In the genomic region with DNA sequence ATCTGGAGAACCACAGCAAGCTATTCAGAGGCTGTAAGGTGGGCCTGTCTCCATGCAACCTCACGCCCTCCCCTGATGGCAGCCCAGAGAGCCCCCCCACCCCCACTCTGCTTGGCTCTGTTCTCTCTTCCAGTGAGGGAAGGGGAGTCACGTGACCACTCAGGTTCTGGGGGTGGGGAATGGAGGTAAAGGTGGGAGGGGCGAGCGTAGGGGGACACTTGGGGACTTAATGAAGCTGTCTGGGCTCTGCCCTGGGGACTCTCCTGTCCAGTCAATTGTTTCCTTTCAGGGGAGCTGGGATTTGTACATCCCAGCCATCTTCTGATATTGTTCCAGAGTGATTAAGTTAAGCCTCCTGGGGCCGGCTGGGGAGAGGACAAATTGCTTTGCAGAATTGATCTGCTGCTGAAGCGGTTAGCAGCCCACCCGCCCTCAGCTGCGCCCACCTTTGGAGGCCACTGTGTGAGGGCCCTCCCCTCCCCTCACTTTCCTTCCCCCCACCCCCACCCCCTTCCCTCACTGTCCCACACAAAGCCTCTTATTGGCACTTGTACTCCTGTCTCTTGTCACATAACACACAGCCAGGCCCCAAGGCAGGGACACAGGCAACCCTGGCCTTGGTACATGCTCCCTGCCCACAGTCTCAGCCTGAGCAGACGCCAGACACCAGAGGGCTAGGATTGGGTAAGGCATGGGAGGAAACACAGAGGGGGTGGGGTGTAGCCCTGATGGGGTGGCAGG, we compare ENCODE assay signal across 8 mouse cellular contexts. TPM values are rescaled to one million over a fixed set of nuclear protein-coding genes. Genes with fewer than 3 reads are reported as not detected.
DNase-seq lines count a peak whose midpoint lies in the region; ATAC-seq lines count a peak whose summit lies in the region.

No protein-coding gene starts in this region.

- DNase-seq in kidney, postnatal 4 days = no peak
- peak; percentile 51 for DNase-seq in embryonic facial prominence, embryonic 14.5 days (ENCODE audit: low spot score)
- peak; percentile 71 for DNase-seq in limb, embryonic 10.5 days (ENCODE audit: low spot score)
- DNase-seq in yolk sac, embryonic 10.5 days (ENCODE audit: low spot score) = no peak
- no peak for DNase-seq in kidney, postnatal 36 days

- WGBS in kidney, embryonic 16.5 days = 21% methylated on average over 9 of the region's 9 CpGs
- 5% methylated on average over 9 of the region's 9 CpGs for WGBS in embryonic facial prominence, embryonic 14.5 days
- WGBS in limb, embryonic 10.5 days = 20% methylated on average over 9 of the region's 9 CpGs
- 7% methylated on average over 9 of the region's 9 CpGs for WGBS in neural tube, embryonic 15.5 days

- no peak overlapping the region for H3K4me2 ChIP-seq in kidney, embryonic 16.5 days (replicated peaks; ENCODE audit: low read depth, low read length)
- peak overlapping the region; percentile 26; the same call in 1 of the 2 replicates for H3K4me2 ChIP-seq in embryonic facial prominence, embryonic 14.5 days (ENCODE audit: low read depth, low read length)
- H3K4me2 ChIP-seq in neural tube, embryonic 15.5 days = peak overlapping the region; percentile 5

- no peak overlapping the region for H3K4me3 ChIP-seq in kidney, embryonic 16.5 days (ENCODE audit: low read length)
- H3K4me3 ChIP-seq in embryonic facial prominence, embryonic 14.5 days (ENCODE audit: low read depth, low read length) = no peak overlapping the region
- H3K4me3 ChIP-seq in limb, embryonic 10.5 days = peak overlapping the region; percentile 32
- H3K4me3 ChIP-seq in neural tube, embryonic 15.5 days (replicated peaks) = no peak overlapping the region

- no peak overlapping the region for H3K27ac ChIP-seq in kidney, embryonic 16.5 days (ENCODE audit: low read length)
- no peak overlapping the region for H3K27ac ChIP-seq in embryonic facial prominence, embryonic 14.5 days (replicated peaks; ENCODE audit: low read depth, low read length)
- H3K27ac ChIP-seq in limb, embryonic 10.5 days = peak overlapping the region; percentile 86
- peak overlapping the region; percentile 81 for H3K27ac ChIP-seq in neural tube, embryonic 15.5 days (replicated peaks)

- no peak overlapping the region for H3K9ac ChIP-seq in kidney, embryonic 16.5 days (replicated peaks; ENCODE audit: low read length)
- H3K9ac ChIP-seq in embryonic facial prominence, embryonic 14.5 days (ENCODE audit: low read depth, low read length) = no peak overlapping the region
- 0 out of 2 replicates have a peak overlapping the region, but pooled peaks have one; percentile 28 for H3K9ac ChIP-seq in neural tube, embryonic 15.5 days (replicated peaks)

- H3K36me3 ChIP-seq in kidney, embryonic 16.5 days (ENCODE audit: insufficient read depth, low read length) = no peaks in the 10 kb centered on the region
- H3K36me3 ChIP-seq in embryonic facial prominence, embryonic 14.5 days (ENCODE audit: control insufficient read depth, insufficient read depth, low read length) = no peaks in the 10 kb centered on the region
- H3K36me3 ChIP-seq in limb, embryonic 10.5 days = no peaks in the 10 kb centered on the region
- H3K36me3 ChIP-seq in neural tube, embryonic 15.5 days = no peaks in the 10 kb centered on the region

- H3K4me1 ChIP-seq in kidney, embryonic 16.5 days (ENCODE audit: insufficient read depth, low read length) = peaks cover 10% of the 10 kb centered on the region
- H3K4me1 ChIP-seq in embryonic facial prominence, embryonic 14.5 days (ENCODE audit: control insufficient read depth, insufficient read depth, low read length) = peaks cover 16% of the 10 kb centered on the region
- peaks cover 37% of the 10 kb centered on the region for H3K4me1 ChIP-seq in limb, embryonic 10.5 days
- H3K4me1 ChIP-seq in neural tube, embryonic 15.5 days = peaks cover 52% of the 10 kb centered on the region

- H3K27me3 ChIP-seq in kidney, embryonic 16.5 days (ENCODE audit: insufficient read depth, low read length) = no peaks in the 10 kb centered on the region
- H3K27me3 ChIP-seq in embryonic facial prominence, embryonic 14.5 days (replicated peaks; ENCODE audit: control insufficient read depth, insufficient read depth, low read length) = 0 out of 2 replicates have a peak, but pooled peaks cover 5% of the 10 kb centered on the region
- peaks cover 72% of the 10 kb centered on the region for H3K27me3 ChIP-seq in limb, embryonic 10.5 days (ENCODE audit: low read depth, poor library complexity, severe bottlenecking)
- no peaks in the 10 kb centered on the region; the same call in 1 of the 2 replicates for H3K27me3 ChIP-seq in neural tube, embryonic 15.5 days (replicated peaks)

- H3K9me3 ChIP-seq in kidney, embryonic 16.5 days (ENCODE audit: low read length) = no peaks in the 10 kb centered on the region
- H3K9me3 ChIP-seq in embryonic facial prominence, embryonic 14.5 days (ENCODE audit: control insufficient read depth, low read length) = no peaks in the 10 kb centered on the region
- no peaks in the 10 kb centered on the region for H3K9me3 ChIP-seq in limb, embryonic 10.5 days (replicated peaks)
- no peaks in the 10 kb centered on the region for H3K9me3 ChIP-seq in neural tube, embryonic 15.5 days (replicated peaks)

- peak; percentile 40; the same call in 1 of the 2 replicates for ATAC-seq in kidney, embryonic 16.5 days (ENCODE audit: low FRiP score, low TSS enrichment)
- peak; percentile 67 for ATAC-seq in embryonic facial prominence, embryonic 14.5 days (ENCODE audit: low read depth)
- peak; percentile 53; the same call in 1 of the 2 replicates for ATAC-seq in neural tube, embryonic 15.5 days (ENCODE audit: low FRiP score)
- ATAC-seq in inflammation-experienced regulatory T-cells, adult 6 months = no peak

RNA-seq across cellular contexts. Expression of gene Nptx1, which starts 11.5 kb away (rescaled TPM):
- polyA plus RNA-seq in kidney, embryonic 16.5 days (2015; fragmentation: Nextera tagmentation; extraction: Ambion mirVana) = 0.54 and 0.86 TPM in 2 replicates
- polyA plus RNA-seq in embryonic facial prominence, embryonic 14.5 days (2014; fragmentation: Nextera tagmentation; extraction: Ambion mirVana) = 1.9 and 2.6 TPM in 2 replicates
- 0.25 and 0.36 TPM in 2 replicates for polyA plus RNA-seq in limb, embryonic 10.5 days (2016; fragmentation: Nextera tagmentation; extraction: Ambion mirVana)
- polyA plus RNA-seq in neural tube, embryonic 15.5 days (2015; fragmentation: Nextera tagmentation; extraction: Ambion mirVana) = 26.0 and 28.3 TPM in 2 replicates
- polyA plus RNA-seq in inflammation-experienced regulatory T-cells, adult 6 months (2017; shearing (Covaris generic)) = not detected

RNA-seq across cellular contexts. Expression of gene Rptor, which starts 43.7 kb away (rescaled TPM):
- 9.1 and 9.9 TPM in 2 replicates for polyA plus RNA-seq in kidney, embryonic 16.5 days (2015; fragmentation: Nextera tagmentation; extraction: Ambion mirVana)
- polyA plus RNA-seq in embryonic facial prominence, embryonic 14.5 days (2014; fragmentation: Nextera tagmentation; extraction: Ambion mirVana) = 10.6 and 11.6 TPM in 2 replicates
- polyA plus RNA-seq in limb, embryonic 10.5 days (2016; fragmentation: Nextera tagmentation; extraction: Ambion mirVana) = 17.4 and 17.9 TPM in 2 replicates
- polyA plus RNA-seq in neural tube, embryonic 15.5 days (2015; fragmentation: Nextera tagmentation; extraction: Ambion mirVana) = 10.4 and 11.7 TPM in 2 replicates
- polyA plus RNA-seq in inflammation-experienced regulatory T-cells, adult 6 months (2017; shearing (Covaris generic)) = 10 to 100 TPM; 10.3 to 15.9 (median 10.5) TPM

Comparison
In these comparisons a context has a peak if more than half of its experiments do, and no peak if none do; other contexts are left out.
1. H3K27ac ChIP-seq: peak in limb, embryonic 10.5 days (single experiment) and neural tube, embryonic 15.5 days (single experiment); none in kidney, embryonic 16.5 days (single experiment) and embryonic facial prominence, embryonic 14.5 days (single experiment).
2. DNase-seq: peak in embryonic facial prominence, embryonic 14.5 days (single experiment) and limb, embryonic 10.5 days (single experiment); none in kidney, postnatal 4 days (0 of 2), yolk sac, embryonic 10.5 days (single experiment) and kidney, postnatal 36 days (0 of 2).